Mouse (Mus musculus): ENCODE measurements around the gene Tprgl.

Gene Tprgl

DNA sequence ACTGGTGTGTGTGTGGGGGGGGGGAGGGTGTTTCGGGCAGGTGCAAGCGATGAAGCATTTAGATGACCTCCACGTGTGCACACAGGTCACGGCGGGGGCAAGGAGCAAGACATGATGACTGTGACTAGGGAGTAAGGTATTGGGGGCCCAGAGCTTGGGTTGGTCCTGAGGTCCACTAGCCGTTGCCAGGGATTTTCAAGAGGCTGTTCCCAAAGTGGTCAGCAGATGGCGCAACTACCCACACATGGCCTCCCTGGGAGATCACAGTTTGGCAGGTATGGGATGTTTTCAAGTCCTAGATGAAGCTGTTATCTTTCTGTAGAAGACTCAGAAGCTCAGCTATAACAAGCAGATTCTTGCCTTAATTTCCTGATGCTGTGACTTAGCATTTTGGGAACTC lies 2.8 kb upstream of the Tprgl start:
- DNase-seq (ENCODE audit: low read depth in 1 of 2, low spot score in 2 of 2) = peak in 1 of 2 experiments; percentile 34

DNA sequence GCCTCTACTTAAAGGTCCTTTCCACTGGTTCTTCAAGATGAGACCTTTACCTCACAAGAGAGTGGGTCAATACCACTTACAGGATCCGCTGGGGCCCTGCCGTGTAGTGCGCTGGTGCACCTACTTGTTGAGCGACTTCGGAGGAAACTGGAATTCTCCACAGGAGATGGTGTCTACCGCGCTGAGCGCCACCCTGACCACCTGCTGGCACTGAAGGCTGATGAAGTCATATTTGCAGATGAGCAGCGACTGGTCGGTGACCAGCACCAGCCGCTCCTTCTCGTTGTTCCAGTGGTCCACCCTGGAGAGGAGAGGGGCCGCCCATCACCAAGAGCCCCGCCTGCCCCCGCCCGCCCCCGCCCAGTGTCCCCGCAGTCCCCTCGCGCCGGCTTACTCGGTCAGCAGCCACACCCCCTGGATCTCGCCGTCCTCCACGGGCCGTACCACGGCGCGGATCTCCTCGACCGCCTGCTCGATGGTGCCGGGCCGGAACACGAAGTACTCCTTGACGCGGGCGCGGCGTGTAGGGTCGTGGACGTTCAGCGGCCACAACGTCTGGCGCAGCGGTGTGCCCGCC lies 417 bp downstream of the Tprgl start:
- DNase-seq (ENCODE audit: low read depth in 1 of 2, low spot score in 2 of 2) = no peak

DNA sequence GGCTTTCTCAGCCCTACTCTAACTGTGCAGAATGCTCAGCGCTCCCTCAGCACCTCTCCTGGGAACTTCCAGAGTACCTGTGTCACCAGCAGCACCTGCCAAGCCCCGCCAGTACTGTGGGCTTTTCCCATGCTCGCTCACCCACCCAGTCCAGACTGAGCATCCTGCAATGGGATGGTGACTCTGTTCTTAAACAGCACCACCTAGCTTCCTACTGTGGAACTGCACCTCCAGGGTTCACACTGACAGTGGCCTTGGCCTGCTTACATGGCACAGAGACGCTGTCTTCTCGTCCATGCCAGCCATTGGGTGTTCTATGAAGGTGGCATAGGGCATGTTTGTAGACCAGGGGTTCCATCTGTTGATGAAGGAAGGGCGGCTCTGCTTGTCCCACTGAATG lies 1.5 kb downstream of the Tprgl start:
- DNase-seq (ENCODE audit: low read depth in 1 of 2, low spot score in 2 of 2) = peak; percentile 52 to 76

GRCm38 (mm10) chr4:154157970-154158662 lies 2.4 kb downstream of the Tprgl start:
- DNase-seq (ENCODE audit: low read depth in 1 of 2, low spot score in 2 of 2) = no peak

DNA sequence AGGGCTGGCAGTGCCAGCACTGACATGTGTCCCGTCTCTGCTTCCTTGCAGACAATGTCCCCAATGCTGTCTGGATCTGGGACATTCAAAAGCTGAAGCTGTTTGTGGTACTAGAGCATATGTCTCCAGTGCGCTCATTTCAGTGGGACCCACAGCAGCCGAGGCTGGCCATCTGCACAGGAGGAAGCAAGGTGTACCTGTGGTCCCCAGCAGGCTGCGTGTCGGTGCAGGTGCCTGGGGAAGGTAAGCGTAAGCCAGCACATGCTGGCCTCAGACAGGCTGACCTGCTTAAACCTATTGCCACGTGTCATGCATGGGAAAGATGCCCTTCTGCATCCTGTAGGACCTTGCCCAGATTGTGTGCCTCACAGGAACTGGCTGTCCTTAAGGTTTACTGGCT lies 4.4 kb downstream of the Tprgl start:
- no peak for DNase-seq (ENCODE audit: low read depth in 1 of 2, low spot score in 2 of 2)

DNA sequence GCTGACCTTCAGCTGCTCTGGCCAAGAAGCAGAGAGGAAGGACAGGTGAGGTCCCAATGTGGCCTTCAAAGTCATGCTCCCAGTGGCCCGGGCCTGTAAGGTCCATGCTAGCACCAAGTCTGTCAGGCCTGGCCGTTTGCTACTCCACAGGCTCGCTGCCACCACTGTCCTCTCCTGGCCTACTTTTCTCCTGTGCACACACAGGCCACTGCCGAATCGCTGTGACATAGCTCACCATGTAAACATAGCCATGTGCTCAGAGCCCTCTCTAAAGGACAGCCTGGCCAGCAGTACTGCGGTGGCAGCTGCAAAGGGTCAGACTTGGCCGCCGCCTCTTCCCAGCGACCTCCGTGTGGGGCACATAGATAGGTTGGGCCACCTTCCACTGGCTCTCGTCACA lies 6.4 kb downstream of the Tprgl start:
- no peak for DNase-seq (ENCODE audit: low read depth in 1 of 2, low spot score in 2 of 2)

DNA sequence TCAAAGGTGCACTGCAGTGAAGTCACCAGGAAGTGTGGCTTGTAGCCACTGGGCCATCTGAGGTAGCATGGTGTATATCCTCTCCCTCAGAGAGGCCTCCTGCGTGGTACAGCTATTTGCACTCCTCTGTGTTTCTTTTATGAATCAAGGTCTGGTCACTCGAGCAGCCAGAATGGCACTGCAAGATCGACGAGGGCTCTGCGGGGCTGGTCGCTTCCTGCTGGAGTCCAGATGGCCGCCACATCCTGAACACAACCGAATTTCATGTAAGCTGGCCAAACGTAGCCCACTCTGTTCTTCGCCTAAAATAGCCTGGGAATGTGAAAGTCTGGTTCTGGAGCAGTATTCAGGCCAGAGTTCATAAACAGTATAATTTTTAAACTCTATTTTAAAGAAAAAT lies 14.1 kb downstream of the Tprgl start:
- DNase-seq (ENCODE audit: low read depth in 1 of 2, low spot score in 2 of 2) = no peak

GRCm38 (mm10) chr4:154144712-154145111 lies 15.8 kb downstream of the Tprgl start:
- DNase-seq (ENCODE audit: low read depth in 1 of 2, low spot score in 2 of 2) = no peak

- peak; percentile 38 to 64 for DNase-seq (ENCODE audit: low read depth in 1 of 2, low spot score in 2 of 2)
Observed at GRCm38 (mm10) chr4:154142211-154143040, 18.0 kb downstream of the Tprgl start, which contains the start of gene Wrap73. TSS of gene Wrap73 (plus strand) at chr4:154142372.

DNA sequence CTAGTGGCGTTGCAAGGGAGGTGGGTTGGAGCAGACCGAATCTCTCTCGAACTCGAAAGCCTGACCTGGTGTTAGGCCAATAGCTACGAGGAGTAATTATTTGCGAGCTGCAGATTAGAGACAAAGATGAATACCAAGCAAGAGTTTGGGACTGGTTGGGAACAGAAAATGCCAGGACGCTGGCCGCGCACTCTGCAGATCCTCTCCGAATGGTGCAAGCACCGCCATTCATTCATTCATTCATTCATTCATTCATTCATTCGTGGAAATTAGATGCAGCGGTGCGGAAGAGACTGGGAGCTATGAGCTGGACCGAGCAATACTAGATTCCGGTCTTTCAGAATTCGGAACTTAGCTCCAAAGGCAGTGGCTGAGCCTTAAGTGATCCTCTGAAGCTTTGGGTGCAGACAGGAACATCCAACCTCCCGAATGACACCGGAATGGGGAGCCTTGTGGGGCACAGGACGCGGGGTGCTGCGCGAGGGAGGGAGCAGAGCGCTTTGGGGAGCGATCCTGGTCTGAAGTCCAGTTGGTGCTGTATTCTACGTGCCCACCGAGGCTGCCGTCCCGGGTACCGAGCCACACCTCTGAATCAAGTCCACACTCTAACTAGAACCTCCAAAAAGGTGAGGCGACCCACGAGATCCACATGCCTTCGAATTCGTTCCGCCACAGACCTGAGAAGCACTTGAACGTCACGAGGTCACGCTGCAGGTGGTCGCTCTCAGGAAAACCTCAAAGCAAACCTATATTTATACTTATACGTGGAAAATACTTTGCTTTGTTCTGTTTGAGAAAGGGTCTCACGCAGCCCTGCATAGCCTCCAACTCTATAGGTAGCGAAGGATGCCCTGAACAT lies 19.2 kb downstream of the Tprgl start:
- no peak for DNase-seq (ENCODE audit: low read depth in 1 of 2, low spot score in 2 of 2)

DNA sequence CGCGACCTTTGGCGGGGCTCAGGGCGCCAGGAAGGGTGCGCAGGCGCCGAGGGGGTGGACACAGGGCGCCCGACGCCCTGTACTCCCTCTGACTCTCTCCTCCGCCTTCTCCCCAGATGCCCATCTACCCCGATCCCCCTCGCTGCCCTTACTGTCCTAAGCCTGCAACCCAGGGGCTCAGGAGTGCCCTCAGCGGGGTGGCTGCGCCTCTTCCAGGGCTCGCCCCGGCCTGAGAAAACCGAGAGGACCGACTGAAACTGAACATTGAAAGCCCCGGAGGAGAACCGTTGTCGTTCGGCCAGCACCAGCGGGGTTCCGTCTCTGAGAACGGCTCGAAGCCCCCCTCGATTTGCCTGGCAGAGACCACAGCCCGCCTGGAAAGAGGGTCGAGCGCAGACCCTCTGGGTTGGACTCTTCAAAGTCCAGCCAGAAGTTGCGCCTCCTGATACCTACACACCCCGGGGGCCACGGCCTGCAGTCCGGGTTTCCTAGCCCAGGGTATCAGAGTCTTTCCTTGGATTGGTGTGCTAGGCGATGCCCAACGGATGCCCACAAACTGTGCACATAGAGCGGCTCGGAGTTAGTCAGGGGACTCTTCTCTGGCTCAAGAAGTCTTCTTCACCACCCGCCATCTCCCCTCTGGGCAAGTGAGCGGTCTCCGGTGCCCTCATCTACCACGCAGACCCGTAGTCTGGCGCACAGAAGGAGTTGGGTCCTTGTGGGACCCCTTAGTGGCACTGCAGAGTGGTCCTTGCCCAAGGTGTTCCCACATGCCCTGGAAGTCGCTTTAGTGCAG lies 20.1 kb downstream of the Tprgl start:
- DNase-seq (ENCODE audit: low read depth in 1 of 2, low spot score in 2 of 2) = no peak

- DNase-seq (ENCODE audit: low read depth in 1 of 2, low spot score in 2 of 2) = no peak
Observed at GRCm38 (mm10) chr4:154140182-154140212, 20.5 kb downstream of the Tprgl start, which contains the start of gene Trp73. TSS of gene Trp73 (minus strand) at chr4:154140208.

DNA sequence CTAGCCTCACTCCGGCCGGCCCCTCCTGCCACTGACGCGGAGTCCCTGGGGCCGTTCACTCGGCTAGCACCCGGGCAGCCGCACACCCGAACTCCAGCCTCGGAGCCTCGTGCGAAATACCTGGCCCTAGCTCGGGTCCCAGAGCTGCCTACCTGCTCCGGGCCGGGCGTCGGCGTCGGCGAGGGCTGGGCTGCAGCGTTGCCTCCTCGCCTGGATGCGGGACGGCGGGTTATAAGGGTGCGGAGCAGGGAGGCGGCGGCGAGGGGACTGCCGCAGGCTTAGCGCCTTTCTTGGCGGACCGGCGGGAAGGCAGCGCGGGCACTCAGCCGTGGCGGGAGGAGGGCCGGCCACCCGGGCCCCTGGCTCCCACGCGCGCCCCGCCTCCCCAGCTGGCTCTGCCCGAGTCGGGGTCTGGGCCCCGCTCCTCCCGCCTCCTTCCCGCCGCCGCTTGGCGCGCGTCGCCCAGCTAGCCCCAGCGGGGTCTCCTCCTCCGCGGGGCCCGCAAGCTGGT lies 20.7 kb downstream of the Tprgl start:
- no peak for DNase-seq (ENCODE audit: low read depth in 1 of 2, low spot score in 2 of 2)

DNA sequence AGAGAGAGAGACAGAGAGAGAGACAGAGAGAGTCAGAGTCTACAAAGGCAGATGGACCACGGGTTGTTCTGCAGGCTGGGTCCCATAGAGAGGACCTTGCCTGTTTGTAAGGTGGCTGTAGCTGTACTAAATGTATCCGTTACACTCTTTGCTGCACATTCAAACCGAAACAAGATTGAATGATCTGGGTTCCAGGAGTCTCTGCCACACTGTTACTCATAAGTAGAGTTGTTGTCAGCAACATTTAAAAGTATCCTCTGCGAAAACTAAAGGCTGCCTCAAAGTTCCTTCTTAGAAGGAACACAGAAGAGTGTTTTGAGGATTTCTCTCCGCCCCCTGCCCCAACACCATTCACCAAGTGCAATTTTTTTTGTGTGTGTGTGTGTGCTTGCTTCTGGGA lies 23.3 kb downstream of the Tprgl start:
- no peak for DNase-seq (ENCODE audit: low read depth in 1 of 2, low spot score in 2 of 2)

DNA sequence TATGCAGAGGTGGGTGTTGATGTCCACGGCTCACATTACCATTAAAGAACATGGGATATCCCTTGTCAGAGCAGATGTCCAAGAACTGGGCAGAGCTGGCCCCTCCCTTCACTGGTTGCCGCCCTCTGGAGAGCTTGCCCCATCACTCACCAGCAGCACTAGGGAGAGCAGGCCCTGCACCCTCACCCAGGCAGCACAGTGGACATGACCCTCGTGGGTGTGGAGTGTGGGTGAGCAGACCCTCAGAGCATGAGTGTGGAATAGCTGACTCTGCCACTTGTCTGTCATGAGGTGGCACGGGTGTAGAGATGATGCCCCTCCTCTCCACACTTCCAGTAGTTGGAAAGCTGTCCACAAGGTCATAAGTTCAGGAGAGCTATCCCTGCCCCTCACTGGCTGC lies 25.7 kb downstream of the Tprgl start:
- DNase-seq (ENCODE audit: low read depth in 1 of 2, low spot score in 2 of 2) = no peak

GRCm38 (mm10) chr4:154131894-154132293 lies 28.6 kb downstream of the Tprgl start:
- DNase-seq (ENCODE audit: low read depth in 1 of 2, low spot score in 2 of 2) = no peak

DNA sequence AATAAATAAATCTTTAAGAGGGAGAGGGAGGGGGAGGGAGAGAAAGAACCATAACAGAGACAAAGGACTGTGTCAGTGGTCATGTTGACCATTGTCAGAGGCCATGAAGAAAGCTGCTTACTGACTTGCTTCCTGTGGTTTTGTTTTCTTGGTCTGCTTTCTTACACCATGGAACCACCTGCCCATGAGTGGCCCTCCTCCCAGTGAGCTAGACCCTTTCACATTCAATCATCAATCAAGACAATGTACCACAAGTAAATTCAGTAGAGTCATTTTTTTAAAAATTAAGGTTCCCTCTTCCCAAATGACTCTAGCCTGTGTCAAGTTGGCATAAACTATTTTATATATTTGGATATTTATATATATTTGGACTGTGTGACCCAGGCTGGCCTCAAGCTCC lies 30.5 kb downstream of the Tprgl start:
- DNase-seq (ENCODE audit: low read depth in 1 of 2, low spot score in 2 of 2) = no peak

DNA sequence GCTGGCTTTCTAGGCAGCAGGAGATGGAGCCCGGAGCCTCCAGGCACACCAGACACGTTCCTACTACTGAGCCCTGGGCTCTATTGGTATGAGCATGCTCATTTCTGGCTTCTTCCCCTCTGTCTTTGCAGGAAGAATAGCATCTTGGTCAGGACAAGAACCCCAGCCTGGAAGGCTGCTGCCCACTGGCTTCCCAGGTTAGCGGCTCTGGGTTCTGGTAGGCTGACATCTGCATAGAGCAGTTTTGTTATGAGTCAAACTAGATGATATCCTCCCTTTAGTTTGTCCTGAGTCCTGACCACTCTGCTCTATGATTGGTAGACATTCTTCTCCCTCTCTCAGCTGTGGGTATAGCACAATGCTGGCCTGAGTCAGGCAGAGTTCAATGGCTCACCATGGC lies 33.2 kb downstream of the Tprgl start:
- no peak for DNase-seq (ENCODE audit: low read depth in 1 of 2, low spot score in 2 of 2)

DNA sequence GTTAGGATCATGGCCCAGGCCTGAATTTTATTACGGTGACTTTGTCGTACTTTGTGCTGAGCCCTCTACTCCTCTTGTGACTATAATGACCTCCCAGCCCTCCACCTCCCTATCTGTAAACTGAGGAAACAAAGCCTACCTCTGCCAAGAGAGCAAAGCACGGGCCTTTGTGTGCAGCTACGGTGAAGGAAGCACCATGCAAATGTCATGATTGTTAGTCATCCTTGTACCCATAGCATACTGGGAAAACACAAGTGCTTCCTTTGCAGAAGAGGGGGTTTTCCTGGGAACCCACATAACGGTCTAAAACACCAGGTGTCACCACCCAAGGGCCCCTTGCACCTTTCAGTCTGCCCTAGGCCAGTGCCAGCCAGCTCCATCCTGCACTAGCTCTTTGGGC lies 35.3 kb downstream of the Tprgl start:
- no peak for DNase-seq (ENCODE audit: low read depth in 1 of 2, low spot score in 2 of 2)

DNA sequence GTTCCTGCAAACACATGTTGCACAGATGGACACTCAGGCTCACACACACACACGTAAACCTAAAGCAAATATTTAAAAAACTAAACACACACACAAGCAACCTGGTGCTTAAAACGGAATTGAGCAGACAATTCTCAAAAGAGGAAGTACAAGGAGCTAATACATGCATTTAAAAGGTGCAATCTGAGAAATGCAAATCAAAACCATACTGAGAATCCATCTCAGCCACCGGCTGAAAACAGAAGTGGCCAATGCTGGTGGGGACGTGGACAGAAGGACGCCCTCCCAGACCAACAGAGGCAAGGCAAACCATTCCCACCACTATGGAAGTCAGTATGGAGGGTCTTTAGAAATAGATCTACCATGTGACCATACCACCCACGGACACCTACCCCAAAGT lies 36.9 kb downstream of the Tprgl start:
- DNase-seq (ENCODE audit: low read depth in 1 of 2, low spot score in 2 of 2) = no peak

- DNase-seq (ENCODE audit: low read depth in 1 of 2, low spot score in 2 of 2) = no peak
Observed at GRCm38 (mm10) chr4:154122374-154122773, 38.1 kb downstream of the Tprgl start.
